In genomic region chr19:54585326-54585725, GRCm38 (mm10) we compare ENCODE assay signal across 25 mouse cellular contexts.
"Had no signal": no experiment of that assay in that cellular context is flagged by ENCODE, and none has a peak within 500 bp of the region (broad histone marks: within the 10 kb centered on the region; RNA-seq: fewer than 3 reads in every experiment).

No protein-coding gene starts in this region.

- H3K27me3 ChIP-seq: heart, embryonic 13.5 days; heart, embryonic 15.5 days; hindbrain, embryonic 13.5 days; hindbrain, embryonic 15.5 days; kidney, embryonic 15.5 days; limb, embryonic 13.5 days; limb, embryonic 15.5 days; liver, embryonic 12.5 days had no signal

- H3K4me1 ChIP-seq: heart, embryonic 13.5 days; heart, embryonic 15.5 days; hindbrain, embryonic 15.5 days; kidney, embryonic 15.5 days; limb, embryonic 13.5 days; limb, embryonic 15.5 days; liver, embryonic 12.5 days had no signal

- H3K9me3 ChIP-seq: heart, embryonic 13.5 days; heart, embryonic 15.5 days; hindbrain, embryonic 13.5 days; hindbrain, embryonic 15.5 days; kidney, embryonic 15.5 days; limb, embryonic 13.5 days; limb, embryonic 15.5 days; liver, embryonic 12.5 days had no signal

- H3K27ac ChIP-seq: heart, embryonic 13.5 days; heart, embryonic 15.5 days; hindbrain, embryonic 13.5 days; hindbrain, embryonic 15.5 days; hindbrain, postnatal 0 days; kidney, embryonic 15.5 days; kidney, postnatal 0 days; limb, embryonic 13.5 days; limb, embryonic 15.5 days; liver, embryonic 12.5 days had no signal

- H3K4me3 ChIP-seq: heart, embryonic 13.5 days; heart, embryonic 15.5 days; hindbrain, embryonic 13.5 days; hindbrain, embryonic 15.5 days; kidney, embryonic 15.5 days; limb, embryonic 13.5 days; limb, embryonic 15.5 days; liver, embryonic 12.5 days had no signal

- H3K4me2 ChIP-seq: heart, embryonic 11.5 days; heart, embryonic 13.5 days; heart, embryonic 15.5 days; hindbrain, embryonic 13.5 days; hindbrain, embryonic 15.5 days; kidney, embryonic 15.5 days; limb, embryonic 13.5 days; limb, embryonic 15.5 days; liver, embryonic 12.5 days had no signal

- ATAC-seq: hindbrain, postnatal 0 days; intestine, embryonic 16.5 days; liver, embryonic 12.5 days had no signal

- H3K36me3 ChIP-seq: heart, embryonic 13.5 days; heart, embryonic 15.5 days; hindbrain, embryonic 13.5 days; hindbrain, embryonic 15.5 days; kidney, embryonic 15.5 days; limb, embryonic 13.5 days; limb, embryonic 15.5 days; liver, embryonic 12.5 days had no signal

- DNase-seq: gastrocnemius, postnatal 14 days; gastrocnemius, postnatal 36 days; heart, adult 18-20 months; heart, postnatal 14 days; heart, postnatal 36 days; kidney, adult 11 months; kidney, adult 2 months; kidney, adult 9 months; kidney, postnatal 14 days; kidney, postnatal 36 days; layer of hippocampus, adult 9-11 months; layer of hippocampus, postnatal 36 days; left cerebral cortex, postnatal 4 days had no signal

- H3K9ac ChIP-seq: heart, embryonic 13.5 days; heart, embryonic 15.5 days; hindbrain, embryonic 13.5 days; hindbrain, embryonic 15.5 days; kidney, embryonic 15.5 days; limb, embryonic 13.5 days; limb, embryonic 15.5 days; liver, embryonic 12.5 days had no signal
